Mouse (Mus musculus): Measurements from ENCODE around the gene Bcl3.

Bcl3 gene

DNA sequence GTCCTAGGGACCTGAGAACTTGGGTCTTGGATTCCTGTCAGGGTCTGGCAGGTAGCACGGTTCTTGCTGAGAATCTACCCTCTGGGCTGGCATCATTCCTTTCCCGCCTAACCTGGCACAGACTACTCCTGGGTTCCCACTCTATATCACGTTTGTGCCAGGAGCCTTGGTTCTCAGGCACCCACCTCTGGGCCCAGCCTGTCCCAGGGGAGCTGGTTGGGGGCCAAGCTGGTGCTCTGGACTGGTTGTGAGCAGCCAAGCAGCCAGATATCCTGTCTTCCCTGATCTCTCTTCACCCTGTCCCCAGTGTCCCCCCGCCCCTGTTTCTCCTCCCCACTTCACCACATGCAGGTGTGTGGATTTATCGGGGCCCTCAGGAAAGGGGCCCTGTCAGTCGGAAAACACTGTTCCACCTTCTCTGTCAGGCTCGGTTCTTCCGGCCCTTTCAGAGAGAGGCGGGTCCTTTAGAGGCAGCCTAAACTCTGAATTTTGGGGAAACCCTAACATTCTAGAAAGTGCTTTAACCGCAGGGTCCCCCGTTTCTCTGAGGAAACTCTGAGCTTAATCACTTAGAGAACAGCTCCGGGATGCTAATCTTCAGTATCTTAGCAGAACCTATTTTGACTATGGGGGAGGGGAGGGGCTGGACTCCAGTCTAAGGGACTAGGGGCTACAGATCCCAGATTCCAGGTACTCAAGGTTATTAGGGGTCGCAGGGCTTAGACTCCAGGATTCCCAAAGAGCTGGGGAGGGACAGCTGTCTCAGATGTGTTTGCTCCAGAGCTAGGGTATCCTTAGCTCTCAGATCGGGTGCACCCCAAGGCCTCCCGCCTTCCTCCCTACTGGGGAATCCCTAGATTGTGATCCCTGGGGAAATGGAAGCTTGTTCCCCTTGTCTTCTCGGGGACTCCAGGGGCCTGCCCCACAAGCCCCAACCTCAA, 52.9 kb downstream of the Bcl3 start:
- no peak for DNase-seq (ENCODE audit: low read depth, low spot score)

GRCm38 (mm10) chr7:19769001-19769400, 53.6 kb downstream of the Bcl3 start:
- no peak for DNase-seq (ENCODE audit: low read depth, low spot score)

DNA sequence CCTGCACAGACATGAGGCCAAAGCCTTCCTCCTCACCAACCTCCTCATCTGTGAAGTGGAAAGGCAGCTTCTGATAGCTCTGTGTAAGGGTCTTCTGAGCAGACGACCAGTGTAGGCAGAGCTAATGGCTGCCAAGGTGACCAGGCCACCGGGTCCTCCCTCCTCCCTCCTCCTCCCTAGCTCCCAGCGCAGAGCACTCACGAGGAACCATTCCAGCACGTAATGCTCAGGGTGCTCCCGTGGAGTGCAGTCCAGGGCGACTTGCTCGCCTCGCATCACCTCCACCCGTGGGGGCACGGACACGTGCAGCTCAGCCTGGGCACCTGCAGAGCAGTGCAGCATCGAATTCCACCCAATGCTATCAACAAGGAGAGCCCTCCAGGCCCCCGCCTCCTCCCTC, 54.3 kb downstream of the Bcl3 start:
- no peak for DNase-seq (ENCODE audit: low read depth, low spot score)

DNA sequence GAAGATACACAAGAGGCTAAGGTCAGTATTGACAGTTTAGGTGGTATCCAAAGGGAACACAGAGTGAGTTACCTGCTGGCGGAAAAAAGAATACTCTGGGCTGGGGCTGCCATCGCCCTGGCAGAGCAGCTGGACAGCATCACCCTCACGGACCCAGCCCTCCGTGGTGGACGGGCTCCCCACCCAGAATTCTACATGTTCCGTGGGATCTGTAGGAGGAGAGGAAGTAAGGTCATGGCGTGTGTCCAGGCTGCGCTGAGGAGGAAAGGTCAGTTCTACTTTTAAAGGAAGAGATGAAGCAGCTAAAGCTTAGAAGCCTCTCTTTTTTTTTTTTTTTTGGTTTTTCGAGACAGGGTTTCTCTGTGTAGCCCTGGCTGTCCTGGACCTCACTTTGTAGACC, 58.0 kb downstream of the Bcl3 start:
- no peak for DNase-seq (ENCODE audit: low read depth, low spot score)

- no peak for DNase-seq (ENCODE audit: low read depth, low spot score)
Observed at GRCm38 (mm10) chr7:19763829-19764477, 58.6 kb downstream of the Bcl3 start.

- DNase-seq (ENCODE audit: low read depth, low spot score), result no peak
Observed at GRCm38 (mm10) chr7:19762283-19762682, 60.3 kb downstream of the Bcl3 start.

DNA sequence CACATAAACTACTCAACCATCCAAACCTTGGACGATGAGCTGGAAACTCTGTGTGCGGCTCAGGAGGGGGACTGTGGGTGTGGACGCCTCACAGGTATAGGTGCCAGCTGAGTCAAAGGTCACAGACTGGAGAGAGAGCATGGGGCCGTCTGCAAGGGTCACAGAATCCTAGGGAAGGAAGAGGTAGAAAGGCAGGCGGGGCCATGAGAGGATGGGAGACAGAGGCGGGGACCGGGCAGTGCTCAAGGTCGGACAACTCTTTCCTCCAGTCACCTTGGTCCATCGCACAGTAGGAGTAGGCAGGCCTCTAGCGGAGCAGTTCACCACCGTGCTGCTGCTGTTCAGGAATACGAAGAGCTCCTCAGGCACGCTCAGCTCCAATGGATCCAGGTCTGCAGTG, 62.5 kb downstream of the Bcl3 start:
- DNase-seq (ENCODE audit: low read depth, low spot score), result no peak

DNA sequence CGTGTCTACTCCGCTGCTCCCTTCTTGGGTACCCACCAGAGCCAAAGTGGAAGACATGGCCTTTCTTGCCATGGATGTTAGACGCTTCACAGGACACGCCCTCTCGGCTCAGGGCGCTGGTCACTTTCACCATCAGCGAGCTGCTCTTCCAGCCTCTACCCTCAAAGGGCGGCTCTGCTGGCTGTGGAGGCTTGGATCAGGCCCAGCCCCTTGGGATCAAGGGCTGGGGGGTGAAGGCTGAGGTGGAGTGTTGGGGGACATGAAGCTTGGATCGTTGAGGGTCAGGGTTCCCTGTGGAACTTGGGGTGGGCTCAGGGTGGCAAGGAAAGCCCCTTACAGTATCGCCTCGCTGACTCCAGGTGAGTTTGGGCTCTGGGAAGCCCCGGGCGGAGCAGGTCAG, 63.9 kb downstream of the Bcl3 start:
- DNase-seq (ENCODE audit: low read depth, low spot score), result no peak

All from brain, embryonic 18.5 days (tissue).